Mouse (Mus musculus) G1E (cell line): ENCODE results near the gene Sumo2. TPM values are rescaled to one million over a fixed set of nuclear protein-coding genes. Genes with fewer than 3 reads are reported as not detected.
A peak's percentile ranks its signal among the peaks of the same experiment; 100 is the strongest.

ENCODE experiments used
- ATAC-seq: 2 replicates; pipeline ENCODE4 v1.8.0; 2016; ENCODE audit warnings: mild to moderate bottlenecking; ENCODE audit not compliant: insufficient number of reproducible peaks, poor library complexity, low FRiP score, severe bottlenecking; ENCODE audit errors: extremely low read depth
- DNase-seq: peaks from one replicate; pipeline ENCODE4 v3.0.0; 2012; ENCODE audit warnings: low spot score
- H3K27me3 ChIP-seq: 2 replicates; pipeline ENCODE4 v1.6.1; 2012; ENCODE audit warnings: mild to moderate bottlenecking, low read length, inconsistent platforms; ENCODE audit not compliant: insufficient read depth
- H3K36me3 ChIP-seq: replicated peaks from 2 replicates; pipeline ENCODE3; 2012; ENCODE audit warnings: mild to moderate bottlenecking, inconsistent platforms
- H3K4me1 ChIP-seq: 2 replicates; pipeline ENCODE4 v1.6.1; 2012; ENCODE audit warnings: low read depth, low read length, inconsistent platforms, mixed read lengths; ENCODE audit not compliant: insufficient read depth
- H3K4me3 ChIP-seq: 2 replicates; pipeline ENCODE4 v1.5.1; 2012; ENCODE audit warnings: low read depth, mild to moderate bottlenecking, inconsistent platforms, low read length, moderate library complexity, mixed read lengths
- H3K9me3 ChIP-seq: replicated peaks from 2 replicates; pipeline ENCODE4 v1.6.1; 2012; ENCODE audit warnings: inconsistent platforms
- CTCF ChIP-seq: IDR thresholded peaks from 2 replicates; pipeline ENCODE4 v1.5.1; 2012; ENCODE audit warnings: low read depth, low read length, inconsistent platforms, mixed read lengths
- GATA1 ChIP-seq: IDR thresholded peaks from 2 replicates; pipeline ENCODE4 v1.6.1; 2012; ENCODE audit warnings: borderline replicate concordance, low read length, inconsistent platforms, mixed read lengths
- GATA2 ChIP-seq: IDR thresholded peaks from 2 replicates; pipeline ENCODE4 v1.6.1; 2012; ENCODE audit warnings: low read depth, low read length, inconsistent platforms, borderline replicate concordance
- POLR2AphosphoS5 ChIP-seq: IDR thresholded peaks from 2 replicates; pipeline ENCODE4 v1.6.1; 2012; ENCODE audit warnings: low read depth, low read length, inconsistent platforms; ENCODE audit not compliant: insufficient replicate concordance
- TAL1 ChIP-seq: conservative IDR thresholded peaks from 2 replicates; pipeline ENCODE4 v1.6.1; 2012; ENCODE audit warnings: low read depth, low read length, inconsistent platforms, mixed read lengths
- polyA plus RNA-seq: library from polyadenylated mRNA; stranded (reverse); fragments of >175 nt; gene quantifications from 2 replicates; pipeline ENCODE4 v1.2.3, GENCODE M21; 2012
- total RNA-seq, 2 experiments: library from RNA; stranded (forward) in 1 of 2; stranded (reverse) in 1 of 2; fragments of 200-1000 nt in 1 of 2; fragments of >200 nt in 1 of 2; fragmentation: Nextera tagmentation in 1 of 2; gene quantifications; 2 replicates each; pipeline ENCODE4 v1.2.3; 2014 to 2017

Sumo2 gene
- total and polyA plus RNA-seq, 3 experiments, result 421 to 642 (median 491) TPM

GRCm38 (mm10) chr11:115491356-115492083, 44.6 kb downstream of the Sumo2 start, which contains the start of gene Nt5c:
TSS of gene Nt5c (minus strand) at chr11:115491862.
- Histone ChIP-seq H3K27me3 (no peaks in the 10 kb centered on the region), H3K4me1 (peaks cover 47% of the 10 kb centered on the region), H3K36me3 (peaks cover 42% of the 10 kb centered on the region), H3K4me3 (peak within 1 kb of the TSS; percentile 85), H3K9me3 (no peaks in the 10 kb centered on the region)
- TF ChIP-seq GATA2, result no peak
- no peak for TF ChIP-seq GATA1
- TF ChIP-seq TAL1, result no peak
- TF ChIP-seq CTCF, result peak; percentile 15; the same call in 1 of the 2 replicates
- DNase-seq (peak; percentile 93), ATAC-seq (peak; percentile 96)

GRCm38 (mm10) chr11:115490441-115491355, 45.4 kb downstream of the Sumo2 start:
- ATAC-seq (no peak), DNase-seq (no peak)
- Histone ChIP-seq H3K9me3 (no peaks in the 10 kb centered on the region), H3K27me3 (no peaks in the 10 kb centered on the region), H3K4me1 (peaks cover 50% of the 10 kb centered on the region), H3K36me3 (peaks cover 46% of the 10 kb centered on the region), H3K4me3 (peak overlapping the region; percentile 85)
- TF ChIP-seq GATA2 (no peak), POLR2AphosphoS5 (no peak), CTCF (0 out of 2 replicates have a peak, but pooled peaks have one; percentile 27), TAL1 (no peak)

- DNase-seq, result no peak
- H3K36me3 ChIP-seq, result peaks cover 60% of the 10 kb centered on the region
- H3K4me3 ChIP-seq, result peak overlapping the region; percentile 10; the same call in 1 of the 2 replicates
- H3K4me1 ChIP-seq, result peaks cover 50% of the 10 kb centered on the region
- TF ChIP-seq POLR2AphosphoS5 (no peak), TAL1 (no peak), GATA1 (no peak), GATA2 (no peak), CTCF (no peak)
- H3K9me3 ChIP-seq, result no peaks in the 10 kb centered on the region
- no peak for ATAC-seq
- H3K27me3 ChIP-seq, result no peaks in the 10 kb centered on the region
Observed at GRCm38 (mm10) chr11:115488551-115489104, 47.4 kb downstream of the Sumo2 start.

GRCm38 (mm10) chr11:115485155-115485554, 50.9 kb downstream of the Sumo2 start:
- Histone ChIP-seq H3K9me3 (no peaks in the 10 kb centered on the region), H3K36me3 (peaks cover 78% of the 10 kb centered on the region), H3K27me3 (no peaks in the 10 kb centered on the region), H3K4me3 (no peak overlapping the region), H3K4me1 (peaks cover 30% of the 10 kb centered on the region)
- ATAC-seq, result no peak
- no peak for TF ChIP-seq CTCF
- TF ChIP-seq TAL1, result no peak
- TF ChIP-seq POLR2AphosphoS5, result no peak
- TF ChIP-seq GATA1, result no peak
- no peak for TF ChIP-seq GATA2
- no peak for DNase-seq

GRCm38 (mm10) chr11:115483726-115484125, 52.4 kb downstream of the Sumo2 start:
- no peak for ATAC-seq
- Histone ChIP-seq H3K27me3 (no peaks in the 10 kb centered on the region), H3K36me3 (peaks cover 78% of the 10 kb centered on the region), H3K4me3 (no peak overlapping the region), H3K9me3 (no peaks in the 10 kb centered on the region), H3K4me1 (peaks cover 16% of the 10 kb centered on the region)
- no peak for TF ChIP-seq GATA2
- peak; percentile 94 for TF ChIP-seq CTCF
- peak; percentile 55 for DNase-seq

GRCm38 (mm10) chr11:115483278-115483677, 52.8 kb downstream of the Sumo2 start:
- Histone ChIP-seq H3K4me1 (peaks cover 14% of the 10 kb centered on the region), H3K4me3 (no peak overlapping the region), H3K36me3 (peaks cover 77% of the 10 kb centered on the region), H3K27me3 (no peaks in the 10 kb centered on the region), H3K9me3 (no peaks in the 10 kb centered on the region)
- DNase-seq (no peak), ATAC-seq (no peak)
- TF ChIP-seq POLR2AphosphoS5 (no peak), TAL1 (no peak), GATA1 (no peak), CTCF (no peak), GATA2 (no peak)
